Mouse (Mus musculus): ENCODE measurements around the gene Fstl3.
"Not testable (repeated sequence)": the region's sequence is repeated elsewhere in the genome, so short reads cannot be mapped to it uniquely, and the experiment has no call there.

Fstl3 gene

GRCm38 (mm10) chr10:79777103-79777531 is at the start of gene Fstl3:
Gene Fstl3, plus strand, starts transcription at chr10:79777272.
- no peak for DNase-seq (ENCODE audit: low spot score in 2 of 2)

GRCm38 (mm10) chr10:79728323-79729249 is 48.5 kb upstream of the Fstl3 start:
- DNase-seq (ENCODE audit: low spot score in 2 of 2): no peak

DNA sequence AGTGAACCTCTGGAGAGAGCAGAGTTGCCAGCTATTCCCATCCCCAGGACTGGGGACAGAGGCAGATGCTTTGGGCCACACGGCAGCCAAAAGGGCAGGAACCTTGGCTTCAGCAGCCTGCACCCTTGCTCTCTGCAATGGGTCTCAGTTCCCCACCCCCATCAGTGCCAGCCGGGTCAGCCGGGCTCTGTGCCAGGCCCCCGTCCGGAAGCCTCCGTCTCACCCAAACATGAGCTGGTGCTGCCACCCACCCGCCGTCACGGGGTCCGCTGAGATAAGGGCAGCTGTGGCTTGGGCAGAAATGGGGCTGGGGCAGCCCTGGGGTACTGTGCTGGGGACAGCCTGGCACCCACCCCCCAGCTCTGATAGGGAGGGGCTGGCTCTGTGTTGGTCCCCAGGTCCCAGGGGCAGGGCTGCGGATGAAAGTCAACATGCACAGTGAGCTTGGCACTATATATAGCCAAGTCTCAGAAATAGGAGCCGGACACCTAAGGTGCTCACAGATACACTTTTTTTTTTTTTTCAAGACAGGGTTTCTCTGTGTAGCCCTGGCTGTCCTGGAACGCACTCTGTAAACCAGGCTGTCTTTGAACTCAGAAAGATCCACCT is 47.6 kb upstream of the Fstl3 start:
- DNase-seq (ENCODE audit: low spot score in 2 of 2): no peak

- no peak for DNase-seq (ENCODE audit: low spot score in 2 of 2)
Measured at GRCm38 (mm10) chr10:79732500-79732899, 44.6 kb upstream of the Fstl3 start.

GRCm38 (mm10) chr10:79733847-79734246 is 43.2 kb upstream of the Fstl3 start:
- no peak for DNase-seq (ENCODE audit: low spot score in 2 of 2)

- DNase-seq (ENCODE audit: low spot score in 2 of 2): no peak
Measured at GRCm38 (mm10) chr10:79735361-79735760, 41.7 kb upstream of the Fstl3 start.

GRCm38 (mm10) chr10:79736706-79737105 is 40.4 kb upstream of the Fstl3 start:
- no peak for DNase-seq (ENCODE audit: low spot score in 2 of 2)

- no peak for DNase-seq (ENCODE audit: low spot score in 2 of 2)
Measured at GRCm38 (mm10) chr10:79738259-79738658, 38.8 kb upstream of the Fstl3 start.

DNA sequence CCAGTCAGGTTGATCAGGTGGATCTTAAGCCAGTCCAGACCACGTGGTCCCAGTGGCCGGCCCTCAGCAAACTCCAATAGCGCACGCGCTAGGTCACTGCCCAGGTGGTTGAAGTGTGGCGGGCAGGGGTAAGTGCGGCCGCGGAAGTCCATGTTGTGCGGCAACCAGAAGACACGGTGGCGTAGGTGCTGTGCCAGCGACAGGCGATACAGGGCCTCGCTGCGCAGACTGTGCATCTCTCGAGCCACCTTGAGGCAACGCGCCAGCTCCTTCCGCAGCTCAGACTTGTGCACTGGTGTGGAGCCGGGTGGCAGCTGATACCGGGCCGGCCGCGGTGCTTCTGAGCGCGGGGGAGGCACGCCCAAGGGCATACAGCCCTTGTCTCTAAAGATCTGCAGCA is 37.8 kb upstream of the Fstl3 start:
- DNase-seq (ENCODE audit: low spot score in 2 of 2): no peak

GRCm38 (mm10) chr10:79740863-79741262 is 36.2 kb upstream of the Fstl3 start:
- DNase-seq (ENCODE audit: low spot score in 2 of 2): no peak

GRCm38 (mm10) chr10:79743161-79743560 is 33.9 kb upstream of the Fstl3 start:
- no peak for DNase-seq (ENCODE audit: low spot score in 2 of 2)

DNA sequence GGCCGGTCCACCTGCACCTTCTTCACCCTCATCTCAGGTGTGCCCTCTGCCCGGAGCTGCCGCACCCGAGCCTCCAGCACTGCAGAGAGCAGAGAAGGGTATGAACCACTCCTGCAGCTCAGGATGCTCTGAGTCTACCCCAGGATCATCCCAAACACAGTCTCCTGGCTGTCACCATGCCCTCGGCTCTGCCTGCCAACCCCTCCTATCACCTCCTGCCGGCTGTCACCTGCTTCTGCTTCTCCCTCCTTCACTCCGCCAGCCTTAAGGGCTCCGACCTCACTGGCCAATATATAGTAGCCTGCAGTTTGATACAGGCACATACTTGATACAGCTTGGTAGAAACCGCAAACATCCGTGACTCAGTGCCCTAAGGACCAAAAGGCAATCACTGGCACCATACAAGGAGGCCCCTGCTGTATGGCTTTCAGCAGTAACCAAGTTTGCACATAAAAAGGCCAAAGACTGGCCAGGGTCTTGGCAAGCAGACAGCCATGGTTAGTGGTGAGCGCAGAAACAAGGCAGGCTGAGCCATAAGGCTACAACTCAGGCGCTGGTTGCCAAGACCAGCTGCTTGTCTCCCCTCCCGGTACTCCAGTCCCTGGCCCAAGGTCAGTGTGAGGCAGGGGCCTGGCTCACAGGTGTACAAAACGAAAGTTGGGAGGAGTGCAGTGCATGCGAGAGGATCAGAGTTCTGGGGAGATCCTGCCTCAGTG is 33.3 kb upstream of the Fstl3 start:
- DNase-seq (ENCODE audit: low spot score in 2 of 2): no peak

GRCm38 (mm10) chr10:79745411-79745810 is 31.7 kb upstream of the Fstl3 start:
- DNase-seq (ENCODE audit: low spot score in 2 of 2): no peak

GRCm38 (mm10) chr10:79745898-79746773 is 30.9 kb upstream of the Fstl3 start, which contains the start of gene Polrmt:
Gene Polrmt, minus strand, starts transcription at chr10:79746581.
- peak; percentile 97 to 99 for DNase-seq (ENCODE audit: low spot score in 2 of 2)

DNA sequence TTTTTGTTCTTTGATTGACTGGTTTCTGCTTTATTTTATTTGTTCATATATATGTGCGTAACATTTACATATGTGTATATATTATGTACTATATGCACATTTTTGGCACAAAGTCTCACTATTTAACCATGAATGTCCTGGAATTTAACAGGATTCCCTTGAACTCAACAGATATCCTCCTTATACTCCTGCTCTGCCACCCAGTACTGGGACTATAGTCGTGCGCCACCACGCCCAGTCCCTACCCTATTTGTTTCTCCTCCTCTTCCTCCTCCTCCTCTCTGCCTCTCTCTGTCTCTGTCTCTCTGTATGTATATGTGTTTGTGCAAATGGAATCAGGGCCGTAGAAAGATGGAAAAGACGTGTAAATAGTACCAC is 30.3 kb upstream of the Fstl3 start:
- DNase-seq (ENCODE audit: low spot score in 2 of 2): peak in 1 of 2 experiments; percentile 32

- no peak for DNase-seq (ENCODE audit: low spot score in 2 of 2)
Measured at GRCm38 (mm10) chr10:79748496-79748895, 28.6 kb upstream of the Fstl3 start.

DNA sequence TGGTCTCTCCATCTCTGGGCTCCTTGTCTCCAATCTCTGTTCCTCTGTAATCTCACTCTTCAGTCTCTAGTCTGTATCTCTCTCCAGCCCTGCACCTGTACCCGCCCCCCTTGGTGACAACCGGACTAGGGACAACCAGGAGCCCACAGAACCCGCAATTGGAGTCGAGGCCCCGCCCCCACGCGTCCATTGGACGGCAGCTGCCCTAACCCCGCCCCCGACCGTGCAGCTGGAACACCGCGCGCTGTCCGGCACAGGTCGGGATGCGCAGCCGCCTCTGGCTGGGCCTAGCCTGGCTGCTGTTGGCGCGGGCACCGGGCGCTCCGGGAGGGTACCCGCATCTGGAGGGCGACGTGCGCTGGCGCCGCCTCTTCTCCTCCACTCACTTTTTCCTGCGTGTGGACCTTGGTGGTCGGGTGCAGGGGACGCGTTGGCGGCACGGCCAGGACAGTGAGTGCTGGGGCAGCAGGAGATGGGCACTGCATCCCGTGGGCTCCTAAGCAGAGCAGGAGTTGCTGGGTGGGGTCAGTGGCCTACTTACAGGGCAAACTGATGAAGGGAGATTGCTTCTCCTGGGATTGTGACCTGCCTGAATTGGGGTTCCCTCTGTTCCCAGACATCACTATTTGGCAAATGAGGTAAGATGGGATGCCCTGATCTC is 22.1 kb upstream of the Fstl3 start, which contains the start of gene Fgf22:
Gene Fgf22, plus strand, starts transcription at position 221 of the 661 bp plus-strand sequence.
- DNase-seq (ENCODE audit: low spot score in 2 of 2): peak in 1 of 2 experiments; percentile 30

- DNase-seq (ENCODE audit: low spot score in 2 of 2): no peak
Measured at GRCm38 (mm10) chr10:79755854-79756253, 21.2 kb upstream of the Fstl3 start.

DNA sequence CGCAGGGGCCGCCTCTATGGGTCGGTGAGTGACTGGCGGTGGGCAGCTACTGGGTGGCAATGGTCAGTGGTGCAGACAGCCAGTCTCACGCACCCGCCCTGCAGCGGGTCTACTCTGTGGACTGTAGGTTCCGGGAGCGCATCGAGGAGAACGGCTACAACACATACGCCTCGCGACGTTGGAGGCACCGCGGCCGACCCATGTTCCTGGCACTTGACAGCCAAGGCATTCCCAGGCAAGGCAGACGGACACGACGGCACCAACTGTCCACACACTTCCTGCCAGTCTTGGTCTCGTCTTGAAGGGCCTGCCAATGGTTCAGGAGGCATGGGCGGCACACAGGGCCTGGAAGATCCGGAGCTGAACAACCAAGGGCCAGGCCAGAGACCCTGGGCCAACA is 20.4 kb upstream of the Fstl3 start:
- no peak for DNase-seq (ENCODE audit: low spot score in 2 of 2)

- DNase-seq (ENCODE audit: low spot score in 2 of 2): not testable (repeated sequence)
Measured at GRCm38 (mm10) chr10:79759675-79760074, 17.4 kb upstream of the Fstl3 start.

All from spleen, postnatal 36 days (tissue).